Mouse (Mus musculus) brain, adult 2 months (tissue): ENCODE results near the gene Nr4a1.
A peak's percentile ranks its signal among the peaks of the same experiment; 100 is the strongest.

ENCODE experiments used
- DNase-seq: peaks from one replicate; pipeline ENCODE4 v3.0.0; 2011; ENCODE audit warnings: low read depth, low spot score

Gene Nr4a1

GRCm38 (mm10) chr15:101233183-101233582 lies 20.9 kb upstream of the Nr4a1 start:
- DNase-seq: no peak

- DNase-seq: no peak
Observed at GRCm38 (mm10) chr15:101233641-101234275, 20.3 kb upstream of the Nr4a1 start.

DNA sequence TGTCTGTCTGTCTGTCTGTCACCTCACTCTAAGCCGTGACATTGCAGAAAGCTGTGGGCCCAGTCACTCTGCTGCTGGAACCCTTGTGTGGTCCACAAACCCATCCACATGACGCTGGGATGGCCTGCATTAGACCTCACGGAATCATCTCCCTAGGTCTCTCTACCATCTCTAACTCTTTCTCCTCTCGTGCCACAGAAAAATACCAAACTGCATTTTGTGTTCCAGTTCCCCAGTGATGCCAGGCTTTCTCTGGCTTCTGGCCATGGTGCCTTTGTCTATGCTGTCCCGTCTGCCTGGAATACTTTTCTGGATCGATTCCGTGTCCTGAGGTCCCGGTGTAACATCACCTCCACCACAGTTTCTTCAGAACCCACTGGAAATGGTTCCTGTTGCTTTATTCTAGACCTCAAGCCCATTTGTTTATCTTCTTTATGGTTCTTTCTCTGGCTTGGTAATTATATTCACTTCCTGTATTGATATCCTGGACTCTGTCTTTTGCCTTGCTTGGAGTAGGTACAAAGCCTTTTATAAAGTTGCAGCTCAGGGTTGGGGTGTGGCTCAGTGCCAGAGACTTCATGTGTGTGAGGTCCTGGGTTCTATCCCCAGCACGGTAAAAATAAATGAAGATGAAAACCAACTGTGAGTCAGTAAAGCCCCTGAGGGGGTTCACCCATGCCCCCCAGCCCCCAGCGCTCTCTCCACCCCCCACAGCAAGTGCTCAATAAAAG lies 19.3 kb upstream of the Nr4a1 start:
- peak; percentile 37 for DNase-seq

GRCm38 (mm10) chr15:101235342-101235698 lies 18.7 kb upstream of the Nr4a1 start:
- peak; percentile 42 for DNase-seq

GRCm38 (mm10) chr15:101235728-101236327 lies 18.2 kb upstream of the Nr4a1 start:
- DNase-seq: peak; percentile 88

DNA sequence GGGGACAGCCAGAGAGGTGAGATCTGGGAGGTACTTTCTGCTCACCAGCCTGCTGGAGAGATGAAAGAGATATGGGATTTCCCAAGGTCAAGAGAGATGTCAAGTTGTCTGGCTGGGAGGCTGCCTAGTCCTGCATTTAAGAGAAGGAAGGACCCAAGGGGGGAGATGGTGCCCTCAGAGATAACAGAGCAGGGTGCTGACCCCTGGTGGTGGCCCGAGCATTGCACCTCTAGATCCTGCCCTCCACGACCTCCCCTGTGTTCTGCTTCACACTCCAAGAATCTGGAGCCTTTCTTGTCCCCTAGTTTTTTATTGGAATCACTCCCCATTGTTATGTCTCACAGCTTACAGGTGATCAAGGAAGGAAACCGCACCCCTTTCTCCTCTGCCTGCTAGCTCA lies 17.2 kb upstream of the Nr4a1 start:
- DNase-seq: peak; percentile 64

GRCm38 (mm10) chr15:101238885-101239511 lies 15.1 kb upstream of the Nr4a1 start:
- peak; percentile 95 for DNase-seq

- no peak for DNase-seq
Observed at GRCm38 (mm10) chr15:101239821-101240220, 14.2 kb upstream of the Nr4a1 start.

GRCm38 (mm10) chr15:101240799-101241204 lies 13.3 kb upstream of the Nr4a1 start:
- DNase-seq: peak; percentile 95

DNA sequence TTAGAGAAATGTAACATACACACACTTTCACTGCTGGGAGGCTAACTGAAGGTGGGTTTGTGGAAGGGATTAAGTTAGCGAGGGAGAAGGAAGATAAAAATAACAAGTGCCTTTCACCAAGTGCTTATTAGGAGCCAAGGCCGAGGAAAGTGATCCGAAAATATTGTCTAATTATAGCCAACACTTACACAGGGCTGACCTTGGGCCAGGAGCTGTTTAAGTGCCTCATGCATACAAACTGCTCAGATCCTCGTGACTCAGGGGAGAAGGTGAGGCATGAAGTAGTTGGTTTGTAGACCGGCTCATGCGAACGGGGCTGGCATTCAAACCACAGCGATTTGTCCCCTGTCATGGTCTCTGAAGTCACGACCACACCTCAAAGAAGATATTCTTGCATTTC lies 12.8 kb upstream of the Nr4a1 start:
- no peak for DNase-seq

- peak; percentile 47 for DNase-seq
Observed at GRCm38 (mm10) chr15:101241853-101242252, 12.2 kb upstream of the Nr4a1 start.

- peak; percentile 92 for DNase-seq
Observed at GRCm38 (mm10) chr15:101242645-101243044, 11.4 kb upstream of the Nr4a1 start.

GRCm38 (mm10) chr15:101244012-101244411 lies 10.1 kb upstream of the Nr4a1 start:
- no peak for DNase-seq

GRCm38 (mm10) chr15:101246231-101247154 lies 7.6 kb upstream of the Nr4a1 start:
- DNase-seq: peak; percentile 99

GRCm38 (mm10) chr15:101247155-101247498 lies 6.9 kb upstream of the Nr4a1 start:
- no peak for DNase-seq

GRCm38 (mm10) chr15:101248029-101248710 lies 5.9 kb upstream of the Nr4a1 start:
- no peak for DNase-seq

DNA sequence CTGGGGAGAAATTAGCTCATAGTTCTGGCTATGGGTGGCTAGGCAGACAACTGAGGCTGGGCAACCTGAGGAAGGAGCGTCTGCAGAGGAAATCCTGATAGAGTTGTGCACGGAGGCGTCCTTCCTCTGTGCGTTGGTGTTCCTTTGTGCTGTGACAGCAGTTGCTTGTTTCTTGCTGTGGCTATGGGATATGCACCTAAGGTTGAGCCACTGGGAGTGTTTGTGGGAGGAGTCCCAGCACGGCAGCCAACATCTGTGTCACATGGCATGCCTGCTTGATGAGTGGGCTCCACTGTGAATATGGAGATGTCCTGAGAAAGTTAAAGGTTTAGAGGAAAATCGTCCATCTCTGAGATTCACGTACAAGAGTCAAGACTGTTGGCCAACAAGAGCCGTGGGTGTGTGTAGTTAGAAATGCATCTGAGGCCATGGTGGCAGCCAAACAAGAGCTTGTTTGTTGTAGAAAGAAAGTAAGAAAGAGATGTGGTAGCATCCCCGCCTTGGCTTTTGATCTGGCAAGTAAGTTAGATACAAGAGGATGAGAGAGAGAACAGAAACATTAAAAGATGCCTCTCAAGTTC lies 3.8 kb upstream of the Nr4a1 start:
- no peak for DNase-seq

DNA sequence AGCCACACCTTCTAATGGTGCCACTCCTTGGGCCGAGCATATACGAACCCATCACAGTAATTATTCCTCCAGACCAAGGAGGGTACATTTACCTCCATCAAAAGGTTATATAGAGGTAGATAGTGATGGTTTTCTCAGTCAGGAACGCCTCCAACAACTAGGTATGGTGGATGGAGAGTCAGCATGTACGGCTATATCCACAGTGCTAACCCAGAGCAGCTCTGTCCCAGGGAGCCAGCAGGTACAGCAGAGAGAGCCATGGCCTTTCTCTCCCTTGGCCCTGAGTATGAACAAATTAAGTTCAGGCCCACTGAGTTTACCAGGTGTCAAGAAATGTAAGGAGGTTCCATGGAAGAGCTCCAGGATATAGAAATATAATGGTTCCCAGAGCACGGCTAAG lies 2.1 kb upstream of the Nr4a1 start:
- no peak for DNase-seq

DNA sequence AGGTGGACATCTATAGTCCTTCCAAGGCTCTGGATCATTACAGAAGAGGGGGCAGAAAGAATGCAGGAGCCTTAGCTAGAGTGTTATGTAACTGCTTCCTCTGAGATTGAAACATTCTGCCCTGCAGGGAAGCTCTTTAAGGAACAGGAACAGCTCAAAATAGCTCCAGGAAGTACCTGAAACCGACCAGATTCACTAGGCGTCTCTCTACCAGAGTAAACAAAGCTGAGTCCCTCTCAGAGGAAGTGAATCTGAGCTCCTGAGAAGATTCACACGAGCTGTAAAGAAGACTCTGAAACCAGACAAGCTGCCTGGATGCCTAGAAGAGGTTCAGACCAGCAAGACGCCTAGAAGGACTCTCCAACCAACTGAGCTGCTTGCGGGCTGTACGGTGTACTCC lies 1.5 kb upstream of the Nr4a1 start:
- no peak for DNase-seq

- DNase-seq: no peak
Observed at GRCm38 (mm10) chr15:101253563-101253885, 545 bp upstream of the Nr4a1 start.
